Mouse (Mus musculus): Measurements from ENCODE around the gene Sppl2c. TPM values are rescaled to one million over a fixed set of nuclear protein-coding genes. Genes with fewer than 3 reads are reported as not detected.

Sppl2c gene
- 5.3 TPM for polyA plus RNA-seq (2014; fragmentation: Illumina TruSeq; extraction: RNeasy Lipid Tissue Mini Kit (QIAGEN cat#74804); ENCODE audit: low read depth, low replicate concordance)

GRCm38 (mm10) chr11:104186135-104186836, at the start of gene Sppl2c:
Sppl2c (plus strand) TSS chr11:104186327.

GRCm38 (mm10) chr11:104231041-104231911, 45.1 kb downstream of the Sppl2c start, which contains the start of gene Mapt:
Mapt (plus strand) TSS chr11:104231390.

Other genes with a start within 250 kb of the Sppl2c start
- 33.7 TPM for gene Nsf, start 232.3 kb upstream of the Sppl2c start, polyA plus RNA-seq (2014; fragmentation: Illumina TruSeq; extraction: RNeasy Lipid Tissue Mini Kit (QIAGEN cat#74804); ENCODE audit: low read depth, low replicate concordance)
- 25.9 TPM for gene Arf2, start 219.6 kb upstream of the Sppl2c start, polyA plus RNA-seq (2014; fragmentation: Illumina TruSeq; extraction: RNeasy Lipid Tissue Mini Kit (QIAGEN cat#74804); ENCODE audit: low read depth, low replicate concordance)
- not detected for gene Crhr1, start 53.5 kb upstream of the Sppl2c start, polyA plus RNA-seq (2014; fragmentation: Illumina TruSeq; extraction: RNeasy Lipid Tissue Mini Kit (QIAGEN cat#74804); ENCODE audit: low read depth, low replicate concordance)
- 9.4 TPM for gene Mapt, start 45.1 kb downstream of the Sppl2c start, polyA plus RNA-seq (2014; fragmentation: Illumina TruSeq; extraction: RNeasy Lipid Tissue Mini Kit (QIAGEN cat#74804); ENCODE audit: low read depth, low replicate concordance)

All from adipose tissue, adult 10 weeks (tissue).